Mouse (Mus musculus) MEL (cell line): ENCODE data around the gene Fam20b. TPM values are rescaled to one million over a fixed set of nuclear protein-coding genes. Genes with fewer than 3 reads are reported as not detected.

Experiments
- DNase-seq: peaks from one replicate; pipeline ENCODE4 v3.0.0; 2011; ENCODE audit warnings: low read depth, low spot score
- H3K27ac ChIP-seq: 2 replicates; pipeline ENCODE4 v1.5.1; 2012; ENCODE audit warnings: low read depth, mild to moderate bottlenecking, control low read depth, low read length, moderate library complexity; ENCODE audit not compliant: control insufficient read depth
- H3K27me3 ChIP-seq, 2 experiments: fragments of 150-350 bp in 1 of 2; sonication (generic) in 1 of 2; 2 replicates each; pipeline ENCODE4 v1.6.1; 2012; ENCODE audit warnings: low read length in 2 of 2, mild to moderate bottlenecking in 2 of 2, improper control_type of control experiment in 1 of 2, moderate library complexity in 1 of 2; ENCODE audit not compliant: insufficient read depth in 2 of 2, control insufficient read depth in 1 of 2
- H3K36me3 ChIP-seq, 2 experiments: 2 replicates each; pipeline ENCODE4 v1.6.1; 2012 to 2014; ENCODE audit warnings: low read length in 2 of 2, improper control_type of control experiment in 1 of 2, inconsistent platforms in 1 of 2, mild to moderate bottlenecking in 1 of 2; ENCODE audit not compliant: insufficient read depth in 2 of 2, control insufficient read depth in 1 of 2
- H3K4me1 ChIP-seq, 2 experiments: fragments of 150-350 bp in 1 of 2; sonication (generic) in 1 of 2; 2 replicates each; pipeline ENCODE4 v1.6.1; 2012; ENCODE audit warnings: low read length in 2 of 2, improper control_type of control experiment in 1 of 2, mild to moderate bottlenecking in 1 of 2; ENCODE audit not compliant: insufficient read depth in 2 of 2, control insufficient read depth in 1 of 2
- H3K4me3 ChIP-seq, 2 experiments: fragments of 150-350 bp in 1 of 2; sonication (generic) in 1 of 2; 2 replicates each; pipeline ENCODE4 v1.5.1; 2012; ENCODE audit warnings: low read depth in 2 of 2, low read length in 2 of 2, mild to moderate bottlenecking in 2 of 2, moderate library complexity in 2 of 2, control low read depth in 1 of 2, improper control_type of control experiment in 1 of 2; ENCODE audit not compliant: control insufficient read depth in 1 of 2, insufficient read depth in 1 of 2
- H3K79me2 ChIP-seq: 2 replicates; pipeline ENCODE4 v1.6.1; 2012; ENCODE audit warnings: mild to moderate bottlenecking, low read length, moderate library complexity; ENCODE audit not compliant: control insufficient read depth, poor library complexity, insufficient read depth
- H3K9ac ChIP-seq: 2 replicates; pipeline ENCODE4 v1.6.1; 2012; ENCODE audit warnings: low read depth, mild to moderate bottlenecking, control low read depth, low read length, moderate library complexity; ENCODE audit not compliant: control insufficient read depth, poor library complexity, severe bottlenecking
- H3K9me3 ChIP-seq: fragments of 150-350 bp; sonication (generic); replicated peaks from 2 replicates; pipeline ENCODE4 v1.6.1; 2012; ENCODE audit warnings: mild to moderate bottlenecking, low read length, improper control_type of control experiment, moderate library complexity; ENCODE audit not compliant: insufficient read depth
- BHLHE40 ChIP-seq: IDR thresholded peaks from 2 replicates; pipeline ENCODE4 v1.6.1; 2012; ENCODE audit warnings: low read depth, mild to moderate bottlenecking, inconsistent platforms, low read length, improper control_type of control experiment, borderline replicate concordance
- CHD1 ChIP-seq: IDR thresholded peaks from 2 replicates; pipeline ENCODE4 v1.6.1; 2012; ENCODE audit warnings: low read depth, mild to moderate bottlenecking, inconsistent platforms, low read length, improper control_type of control experiment
- CHD2 ChIP-seq: IDR thresholded peaks from 2 replicates; pipeline ENCODE4 v1.6.1; 2011; ENCODE audit warnings: low read length, improper control_type of control experiment
- CTCF ChIP-seq, 3 experiments: IDR thresholded peaks in 2 of 3; conservative IDR thresholded peaks in 1 of 3; 2 replicates each; pipeline ENCODE4 v1.5.1; 2011 to 2012; ENCODE audit warnings: low read length in 3 of 3, low read depth in 2 of 3, mild to moderate bottlenecking in 2 of 3, improper control_type of control experiment in 1 of 3, inconsistent platforms in 1 of 3, mixed read lengths in 1 of 3, moderate library complexity in 1 of 3; ENCODE audit not compliant: control insufficient read depth in 1 of 3, insufficient read depth in 1 of 3, poor library complexity in 1 of 3, severe bottlenecking in 1 of 3
- E2F4 ChIP-seq: IDR thresholded peaks from 2 replicates; pipeline ENCODE4 v1.6.1; 2011; ENCODE audit warnings: low read depth, low read length, improper control_type of control experiment, borderline replicate concordance
- ELF1 ChIP-seq: IDR thresholded peaks from 2 replicates; pipeline ENCODE4 v1.6.1; 2014; ENCODE audit warnings: low read depth, mild to moderate bottlenecking, inconsistent platforms, low read length, improper control_type of control experiment, moderate library complexity
- EP300 ChIP-seq, 2 experiments: IDR thresholded peaks; 2 replicates each; pipeline ENCODE4 v1.6.1; 2011; ENCODE audit warnings: improper control_type of control experiment in 2 of 2, low read length in 2 of 2, low read depth in 1 of 2, mild to moderate bottlenecking in 1 of 2
- ETS1 ChIP-seq: IDR thresholded peaks from 2 replicates; pipeline ENCODE4 v1.6.1; 2012; ENCODE audit warnings: low read depth, mild to moderate bottlenecking, inconsistent platforms, low read length, improper control_type of control experiment, moderate library complexity
- GABPA ChIP-seq: IDR thresholded peaks from 2 replicates; pipeline ENCODE4 v1.6.1; 2012; ENCODE audit warnings: low read depth, mild to moderate bottlenecking, inconsistent platforms, low read length, improper control_type of control experiment, moderate library complexity
- GATA1 ChIP-seq: IDR thresholded peaks from 2 replicates; pipeline ENCODE4 v1.6.1; 2011; ENCODE audit warnings: low read depth, low read length, improper control_type of control experiment
- HCFC1 ChIP-seq: IDR thresholded peaks from 2 replicates; pipeline ENCODE4 v1.6.1; 2012; ENCODE audit warnings: low read depth, mild to moderate bottlenecking, inconsistent platforms, low read length, improper control_type of control experiment, moderate library complexity
- JUND ChIP-seq: IDR thresholded peaks from 2 replicates; pipeline ENCODE4 v1.6.1; 2011; ENCODE audit warnings: low read depth, mild to moderate bottlenecking, improper control_type of control experiment, low read length
- MAFK ChIP-seq: IDR thresholded peaks from 2 replicates; pipeline ENCODE4 v1.6.1; 2011; ENCODE audit warnings: low read depth, mild to moderate bottlenecking, low read length, improper control_type of control experiment, borderline replicate concordance
- MAX ChIP-seq: IDR thresholded peaks from 2 replicates; pipeline ENCODE4 v1.6.1; 2011; ENCODE audit warnings: low read length, improper control_type of control experiment
- MAZ ChIP-seq: IDR thresholded peaks from 2 replicates; pipeline ENCODE4 v1.6.1; 2012; ENCODE audit warnings: low read depth, mild to moderate bottlenecking, inconsistent platforms, low read length, improper control_type of control experiment
- MXI1 ChIP-seq: IDR thresholded peaks from 2 replicates; pipeline ENCODE4 v1.6.1; 2011; ENCODE audit warnings: mild to moderate bottlenecking, low read depth, low read length, improper control_type of control experiment
- MYB ChIP-seq: IDR thresholded peaks from 2 replicates; pipeline ENCODE4 v1.6.1; 2011; ENCODE audit warnings: mild to moderate bottlenecking, low read depth, low read length, improper control_type of control experiment
- NELFE ChIP-seq: IDR thresholded peaks from 2 replicates; pipeline ENCODE4 v1.6.1; 2011; ENCODE audit warnings: low read depth, low read length, improper control_type of control experiment
- NRF1 ChIP-seq: IDR thresholded peaks from 2 replicates; pipeline ENCODE4 v1.6.1; 2014; ENCODE audit warnings: low read depth, mild to moderate bottlenecking, inconsistent platforms, low read length, improper control_type of control experiment, moderate library complexity; ENCODE audit not compliant: poor library complexity, insufficient read depth, severe bottlenecking
- POLR2A ChIP-seq, 2 experiments: IDR thresholded peaks; 2 replicates each; pipeline ENCODE4 v1.6.1; 2011 to 2012; ENCODE audit warnings: low read length in 2 of 2, mild to moderate bottlenecking in 2 of 2, control low read depth in 1 of 2, improper control_type of control experiment in 1 of 2, low read depth in 1 of 2, moderate library complexity in 1 of 2; ENCODE audit not compliant: control insufficient read depth in 1 of 2, insufficient read depth in 1 of 2, poor library complexity in 1 of 2
- POLR2AphosphoS2 ChIP-seq: IDR thresholded peaks from 2 replicates; pipeline ENCODE4 v1.6.1; 2011; ENCODE audit warnings: low read length, improper control_type of control experiment
- RAD21 ChIP-seq: IDR thresholded peaks from 2 replicates; pipeline ENCODE4 v1.6.1; 2011; ENCODE audit warnings: mild to moderate bottlenecking, low read depth, low read length, improper control_type of control experiment
- RCOR1 ChIP-seq: IDR thresholded peaks from 2 replicates; pipeline ENCODE4 v1.6.1; 2012; ENCODE audit warnings: low read depth, mild to moderate bottlenecking, inconsistent platforms, low read length, improper control_type of control experiment
- SMC3 ChIP-seq: IDR thresholded peaks from 2 replicates; pipeline ENCODE4 v1.6.1; 2011; ENCODE audit warnings: low read depth, low read length, improper control_type of control experiment
- TAL1 ChIP-seq: IDR thresholded peaks from 2 replicates; pipeline ENCODE4 v1.6.1; 2012; ENCODE audit warnings: mild to moderate bottlenecking, inconsistent platforms, low read length, moderate library complexity, mixed read lengths
- TBP ChIP-seq: IDR thresholded peaks from 2 replicates; pipeline ENCODE4 v1.8.0; 2011; ENCODE audit warnings: low read depth, low read length, improper control_type of control experiment
- TCF12 ChIP-seq: IDR thresholded peaks from 2 replicates; pipeline ENCODE4 v1.6.1; 2014; ENCODE audit warnings: low read depth, mild to moderate bottlenecking, inconsistent platforms, low read length, improper control_type of control experiment, moderate library complexity
- UBTF ChIP-seq: IDR thresholded peaks from 2 replicates; pipeline ENCODE4 v1.6.1; 2012; ENCODE audit warnings: low read depth, mild to moderate bottlenecking, inconsistent platforms, low read length, improper control_type of control experiment, moderate library complexity, borderline replicate concordance; ENCODE audit not compliant: insufficient read depth
- USF1 ChIP-seq: IDR thresholded peaks from 2 replicates; pipeline ENCODE4 v1.6.1; 2014; ENCODE audit warnings: low read depth, mild to moderate bottlenecking, inconsistent platforms, low read length, improper control_type of control experiment, moderate library complexity
- USF2 ChIP-seq, 2 experiments: IDR thresholded peaks; 2 replicates each; pipeline ENCODE4 v1.6.1; 2011 to 2012; ENCODE audit warnings: improper control_type of control experiment in 2 of 2, low read length in 2 of 2, borderline replicate concordance in 1 of 2, inconsistent platforms in 1 of 2, low read depth in 1 of 2, mild to moderate bottlenecking in 1 of 2; ENCODE audit not compliant: insufficient read depth in 1 of 2
- ZC3H11A ChIP-seq: IDR thresholded peaks from 2 replicates; pipeline ENCODE4 v1.6.1; 2012; ENCODE audit warnings: low read depth, mild to moderate bottlenecking, inconsistent platforms, low read length, improper control_type of control experiment
- ZKSCAN1 ChIP-seq: IDR thresholded peaks from 2 replicates; pipeline ENCODE4 v1.6.1; 2012; ENCODE audit warnings: low read depth, mild to moderate bottlenecking, inconsistent platforms, low read length, improper control_type of control experiment, moderate library complexity
- ZNF384 ChIP-seq: IDR thresholded peaks from 2 replicates; pipeline ENCODE4 v1.6.1; 2012; ENCODE audit warnings: low read depth, mild to moderate bottlenecking, inconsistent platforms, low read length, improper control_type of control experiment
- polyA plus RNA-seq, 2 experiments: library from polyadenylated mRNA; stranded (reverse) in 1 of 2; unstranded in 1 of 2; fragments of >175 nt in 1 of 2; fragments of >200 nt in 1 of 2; gene quantifications; 2 replicates each; pipeline versions ENCODE4 v1.2.1 to v1.2.4; 2012; ENCODE audit warnings: low replicate concordance in 2 of 2, low read depth in 1 of 2; ENCODE audit not compliant: insufficient read length in 2 of 2, insufficient read depth in 1 of 2, missing spikeins in 1 of 2
- total RNA-seq: library from RNA; depleted of rRNA; stranded (reverse); fragments of 300-350 nt; gene quantifications from 2 replicates; pipeline ENCODE4 v1.2.3, GENCODE M21; 2012

Fam20b gene
- total and polyA plus RNA-seq, 3 experiments = 19.6 to 22.0 TPM; not detected in 1

DNA sequence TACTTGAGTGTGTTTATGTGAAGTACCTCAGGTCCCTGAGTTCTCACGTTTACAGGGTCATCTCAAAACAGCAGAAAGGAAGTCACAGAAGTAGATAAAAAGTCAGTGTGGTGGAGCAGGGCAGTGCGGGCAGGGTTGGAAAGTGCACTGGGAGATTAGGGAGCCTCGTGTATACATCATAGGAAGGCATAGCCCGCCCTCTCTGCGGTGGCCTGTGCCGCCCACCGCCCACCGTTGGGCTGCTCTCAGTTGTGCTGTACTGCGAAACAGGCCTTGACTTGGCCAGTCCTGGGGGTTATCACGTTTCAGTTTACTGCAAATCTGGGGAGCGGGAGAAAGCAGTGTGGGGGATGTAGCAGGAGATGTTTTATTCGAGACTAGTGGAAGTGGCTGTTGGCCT, 76.1 kb downstream of the Fam20b start:
- no peaks in the 10 kb centered on the region for H3K79me2 ChIP-seq
- no peak overlapping the region for H3K9ac ChIP-seq
- peak; percentile 19 for DNase-seq
- peak; percentile 30; the same call in 1 of the 2 replicates for TF ChIP-seq BHLHE40
- no peak for TF ChIP-seq MXI1
- 0 out of 2 replicates have a peak, but pooled peaks have one; percentile 33 for TF ChIP-seq GATA1
- H3K36me3 ChIP-seq = peaks cover 1 to 12% of the 10 kb centered on the region in 2 experiments
- no peak overlapping the region for H3K27ac ChIP-seq
- no peak overlapping the region for H3K4me3 ChIP-seq
- peaks cover 0 to 12% of the 10 kb centered on the region in 2 experiments; a peak in 3 of 4 replicates for H3K4me1 ChIP-seq
- H3K27me3 ChIP-seq = no peaks in the 10 kb centered on the region
- H3K9me3 ChIP-seq = no peaks in the 10 kb centered on the region

DNA sequence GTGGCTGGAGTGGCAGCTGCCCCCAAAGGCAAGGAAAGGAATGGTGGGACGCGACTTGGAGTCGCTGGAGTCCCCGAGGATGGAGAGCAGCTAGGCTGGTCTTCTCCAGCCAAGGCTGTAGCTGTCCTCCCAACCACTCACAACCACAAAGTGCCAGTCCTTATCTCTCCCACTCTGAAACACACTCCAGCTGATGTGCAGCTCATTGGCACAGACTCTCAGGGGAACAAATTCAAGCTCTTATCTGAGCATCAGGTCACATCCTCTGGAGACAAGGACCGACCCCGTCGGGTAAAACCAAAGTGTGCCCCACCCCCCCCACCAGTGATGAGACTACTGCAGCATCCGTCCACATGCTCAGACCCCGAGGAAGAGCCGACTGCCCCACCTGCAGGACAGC, 77.1 kb downstream of the Fam20b start:
- peak; percentile 54 for DNase-seq
- Histone ChIP-seq H3K27me3 (no peaks in the 10 kb centered on the region), H3K36me3 (peaks cover 7 to 12% of the 10 kb centered on the region in 2 experiments), H3K9me3 (no peaks in the 10 kb centered on the region), H3K79me2 (no peaks in the 10 kb centered on the region), H3K4me1 (peaks cover 0 to 12% of the 10 kb centered on the region in 2 experiments; a peak in 3 of 4 replicates), H3K27ac (no peak overlapping the region), H3K9ac (no peak overlapping the region), H3K4me3 (no peak overlapping the region)
- TF ChIP-seq CHD2 = no peak
- no peak for TF ChIP-seq SMC3
- TF ChIP-seq ELF1 = no peak
- TF ChIP-seq JUND = no peak
- TF ChIP-seq POLR2AphosphoS2 = no peak
- TF ChIP-seq POLR2A (IDR thresholded peaks at IDR 0.05; ENCODE audit: control insufficient read depth in 1 of 2, insufficient read depth in 1 of 2, low read depth in 1 of 2, low read length in 2 of 2, poor library complexity in 1 of 2) = no peak
- TF ChIP-seq ZC3H11A = no peak
- TF ChIP-seq RAD21 = no peak
- TF ChIP-seq GABPA = no peak
- TF ChIP-seq NELFE = no peak
- TF ChIP-seq RCOR1 = peak; percentile 50; the same call in 1 of the 2 replicates
- no peak for TF ChIP-seq CTCF (IDR thresholded peaks at IDR 0.05 in 2 of 3, conservative IDR thresholded peaks at IDR 0.05 in 1 of 3; ENCODE audit: control insufficient read depth in 1 of 3, insufficient read depth in 1 of 3, low read depth in 2 of 3, low read length in 3 of 3, poor library complexity in 1 of 3, severe bottlenecking in 1 of 3)
- no peak for TF ChIP-seq TBP
- no peak for TF ChIP-seq USF1
- peak; percentile 90 for TF ChIP-seq ETS1
- TF ChIP-seq CHD1 = no peak
- TF ChIP-seq ZNF384 = no peak
- TF ChIP-seq MAZ = no peak
- no peak for TF ChIP-seq UBTF
- no peak for TF ChIP-seq ZKSCAN1
- no peak for TF ChIP-seq MAFK
- TF ChIP-seq USF2 (IDR thresholded peaks at IDR 0.05; ENCODE audit: borderline replicate concordance in 1 of 2, insufficient read depth in 1 of 2, low read depth in 1 of 2, low read length in 2 of 2) = no peak
- no peak for TF ChIP-seq MYB
- TF ChIP-seq TCF12 = peak; percentile 71
- peak; percentile 23; the same call in 1 of the 2 replicates for TF ChIP-seq TAL1
- no peak for TF ChIP-seq HCFC1
- no peak for TF ChIP-seq NRF1
- no peak for TF ChIP-seq E2F4
- TF ChIP-seq EP300 (IDR thresholded peaks at IDR 0.05; ENCODE audit: low read depth in 1 of 2, low read length in 2 of 2) = peak; percentile 43 to 52; a peak in 2 of 4 replicates
- TF ChIP-seq MXI1 = no peak
- no peak for TF ChIP-seq MAX
